Mouse (Mus musculus) midbrain, embryonic 12.5 days (tissue): ENCODE results near the gene Jmy. TPM values are rescaled to one million over a fixed set of nuclear protein-coding genes. Genes with fewer than 3 reads are reported as not detected.
A peak's percentile ranks its signal among the peaks of the same experiment; 100 is the strongest.

Experiments
- ATAC-seq: fragments of 200-750 bp; cut with Nextera tagmentation; 2 replicates; pipeline ENCODE4 v1.8.0; 2017; ENCODE audit warnings: low read depth, moderate TSS enrichment, moderate library complexity; ENCODE audit not compliant: low FRiP score
- H3K27ac ChIP-seq: fragments of 300-500 bp; sonication (generic); replicated peaks from 2 replicates; pipeline ENCODE4 v1.5.1; 2016; ENCODE audit warnings: mild to moderate bottlenecking
- H3K27me3 ChIP-seq: fragments of 300-500 bp; sonication (generic); 2 replicates; pipeline ENCODE4 v1.6.1; 2016; ENCODE audit warnings: mild to moderate bottlenecking
- H3K36me3 ChIP-seq: fragments of 300-500 bp; sonication (generic); 2 replicates; pipeline ENCODE4 v1.6.1; 2016
- H3K4me1 ChIP-seq: fragments of 300-500 bp; sonication (generic); 2 replicates; pipeline ENCODE4 v1.6.1; 2016
- H3K4me2 ChIP-seq: fragments of 300-500 bp; sonication (generic); replicated peaks from 2 replicates; pipeline ENCODE4 v1.6.1; 2016; ENCODE audit warnings: mild to moderate bottlenecking, moderate library complexity
- H3K4me3 ChIP-seq: fragments of 300-500 bp; sonication (generic); 2 replicates; pipeline ENCODE4 v1.5.1; 2016; ENCODE audit warnings: mild to moderate bottlenecking
- H3K9ac ChIP-seq: fragments of 300-500 bp; sonication (generic); replicated peaks from 2 replicates; pipeline ENCODE4 v1.6.1; 2016; ENCODE audit warnings: mild to moderate bottlenecking, moderate library complexity
- H3K9me3 ChIP-seq: fragments of 300-500 bp; sonication (generic); 2 replicates; pipeline ENCODE4 v1.6.1; 2016; ENCODE audit warnings: mild to moderate bottlenecking
- WGBS: fragments of 180-500 bp; shearing (Covaris S2); methylation state at CpG from one replicate; pipeline ENCODE4 v1.1.7; 2016; 5-methylcytosine and 5-hydroxymethylcytosine counted together
- polyA plus RNA-seq: library from polyadenylated mRNA; unstranded; fragments of >200 nt; fragmentation: Nextera tagmentation; extraction: Ambion mirVana; gene quantifications from 2 replicates; pipeline ENCODE4 v1.2.1, GENCODE M21; 2016

The Jmy gene
- polyA plus RNA-seq, 1 experiment from 2014 or later, result 8.9 TPM

- no peak overlapping the region for H3K27ac ChIP-seq
- no peaks in the 10 kb centered on the region for H3K4me1 ChIP-seq
- no peak overlapping the region for H3K4me3 ChIP-seq
- H3K9ac ChIP-seq, result no peak overlapping the region
- H3K4me2 ChIP-seq, result no peak overlapping the region
- WGBS, result 68% methylated on average over 7 of the region's 7 CpGs
- H3K36me3 ChIP-seq, result peaks cover 8% of the 10 kb centered on the region; the same call in 1 of the 2 replicates
- no peaks in the 10 kb centered on the region for H3K27me3 ChIP-seq
- ATAC-seq, result peak; percentile 38; the same call in 1 of the 2 replicates
- H3K9me3 ChIP-seq, result no peaks in the 10 kb centered on the region
These were observed 110.9 kb downstream of the Jmy start for GRCm38 (mm10) chr13:93388594-93389241.

GRCm38 (mm10) chr13:93387440-93387839 is 112.2 kb downstream of the Jmy start:
- Histone ChIP-seq H3K27ac (no peak overlapping the region), H3K4me2 (no peak overlapping the region), H3K9me3 (no peaks in the 10 kb centered on the region), H3K9ac (no peak overlapping the region), H3K4me1 (no peaks in the 10 kb centered on the region), H3K4me3 (no peak overlapping the region), H3K27me3 (no peaks in the 10 kb centered on the region), H3K36me3 (0 out of 2 replicates have a peak, but pooled peaks cover 5% of the 10 kb centered on the region)
- 82% methylated on average over 5 of the region's 5 CpGs for WGBS
- ATAC-seq, result no peak

- no peak for ATAC-seq
- H3K36me3 ChIP-seq, result no peaks in the 10 kb centered on the region
- H3K9ac ChIP-seq, result no peak overlapping the region
- H3K4me3 ChIP-seq, result no peak overlapping the region
- H3K27me3 ChIP-seq, result no peaks in the 10 kb centered on the region
- H3K4me1 ChIP-seq, result no peaks in the 10 kb centered on the region
- H3K9me3 ChIP-seq, result no peaks in the 10 kb centered on the region
- no peak overlapping the region for H3K27ac ChIP-seq
- H3K4me2 ChIP-seq, result no peak overlapping the region
- 83% methylated on average over 1 of the region's 1 CpGs for WGBS
These were observed 114.5 kb downstream of the Jmy start for GRCm38 (mm10) chr13:93385147-93385546.

- no peaks in the 10 kb centered on the region for H3K27me3 ChIP-seq
- H3K4me2 ChIP-seq, result no peak overlapping the region
- H3K9ac ChIP-seq, result no peak overlapping the region
- no peak overlapping the region for H3K4me3 ChIP-seq
- WGBS, result 97% methylated on average over 1 of the region's 1 CpGs
- no peaks in the 10 kb centered on the region for H3K36me3 ChIP-seq
- no peak for ATAC-seq
- H3K4me1 ChIP-seq, result no peaks in the 10 kb centered on the region
- no peaks in the 10 kb centered on the region for H3K9me3 ChIP-seq
- no peak overlapping the region for H3K27ac ChIP-seq
These were observed 115.1 kb downstream of the Jmy start for GRCm38 (mm10) chr13:93384481-93384880.

GRCm38 (mm10) chr13:93383620-93384019 is 116.0 kb downstream of the Jmy start:
- Histone ChIP-seq H3K27me3 (no peaks in the 10 kb centered on the region), H3K4me2 (no peak overlapping the region), H3K9me3 (no peaks in the 10 kb centered on the region), H3K27ac (no peak overlapping the region), H3K4me1 (no peaks in the 10 kb centered on the region), H3K36me3 (no peaks in the 10 kb centered on the region), H3K9ac (no peak overlapping the region), H3K4me3 (no peak overlapping the region)
- no peak for ATAC-seq
- 100% methylated on average over 2 of the region's 2 CpGs for WGBS

- H3K4me3 ChIP-seq, result no peak overlapping the region
- no peak overlapping the region for H3K4me2 ChIP-seq
- no peak for ATAC-seq
- H3K36me3 ChIP-seq, result no peaks in the 10 kb centered on the region
- no peaks in the 10 kb centered on the region for H3K27me3 ChIP-seq
- H3K9ac ChIP-seq, result no peak overlapping the region
- H3K4me1 ChIP-seq, result no peaks in the 10 kb centered on the region
- 88% methylated on average over 5 of the region's 5 CpGs for WGBS
- no peaks in the 10 kb centered on the region for H3K9me3 ChIP-seq
- no peak overlapping the region for H3K27ac ChIP-seq
These were observed 116.5 kb downstream of the Jmy start for GRCm38 (mm10) chr13:93383092-93383491.

GRCm38 (mm10) chr13:93381301-93381700 is 118.3 kb downstream of the Jmy start:
- no peak overlapping the region for H3K27ac ChIP-seq
- no peaks in the 10 kb centered on the region for H3K4me1 ChIP-seq
- 93% methylated on average over 1 of the region's 1 CpGs for WGBS
- H3K36me3 ChIP-seq, result no peaks in the 10 kb centered on the region
- no peak overlapping the region for H3K4me2 ChIP-seq
- no peak overlapping the region for H3K4me3 ChIP-seq
- no peak overlapping the region for H3K9ac ChIP-seq
- no peak for ATAC-seq
- no peaks in the 10 kb centered on the region for H3K27me3 ChIP-seq
- H3K9me3 ChIP-seq, result no peaks in the 10 kb centered on the region

- Histone ChIP-seq H3K4me1 (no peaks in the 10 kb centered on the region), H3K9me3 (no peaks in the 10 kb centered on the region), H3K36me3 (no peaks in the 10 kb centered on the region), H3K27me3 (no peaks in the 10 kb centered on the region), H3K4me3 (no peak overlapping the region), H3K9ac (no peak overlapping the region), H3K27ac (no peak overlapping the region), H3K4me2 (no peak overlapping the region)
- no peak for ATAC-seq
- 93% methylated on average over 8 of the region's 8 CpGs for WGBS
These were observed 119.1 kb downstream of the Jmy start for GRCm38 (mm10) chr13:93380399-93381063.

Other genes starting within 250 kb of the Jmy start
- 14.9 and 16.9 TPM in 2 replicates for gene Homer1, start 200.2 kb downstream of the Jmy start, polyA plus RNA-seq
- gene Bhmt, start 138.2 kb upstream of the Jmy start, polyA plus RNA-seq, result 0.05 and 0.26 TPM in 2 replicates
- not detected in 2 replicates for gene Bhmt2, start 174.5 kb upstream of the Jmy start, polyA plus RNA-seq
- gene Dmgdh, start 174.6 kb upstream of the Jmy start, polyA plus RNA-seq, result 0.21 TPM in 1 of 2 replicates, not detected in the other